Mouse (Mus musculus) fibroblast of lung, adult 2 months (primary cell): ENCODE measurements around the gene Cylc2.

Experiments
- DNase-seq: peaks from one replicate; pipeline ENCODE4 v3.0.0-alpha.2; 2011; ENCODE audit warnings: low read depth

The Cylc2 gene

DNA sequence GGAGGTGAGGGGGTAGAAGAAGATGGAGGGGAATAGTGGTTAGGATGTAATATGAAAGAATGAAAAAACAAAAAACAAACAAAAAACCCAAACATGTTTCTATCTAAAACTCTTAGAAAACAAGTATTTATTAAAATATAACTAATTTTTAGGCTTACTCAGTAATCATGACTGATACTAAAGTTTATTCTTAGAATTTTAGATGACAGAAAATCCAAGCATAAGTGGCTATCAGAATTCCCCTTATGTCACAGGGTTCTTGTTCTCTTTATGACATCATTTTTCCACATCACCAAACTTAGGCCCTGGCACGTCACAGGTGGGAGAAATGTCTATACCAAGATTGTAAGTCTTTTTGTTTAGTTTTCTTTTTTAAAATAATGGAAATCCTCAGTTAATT lies at the start of gene Cylc2:
TSS of gene Cylc2 (plus strand) at position 301 of the 400 bp plus-strand sequence.
- DNase-seq: no peak
